Mouse (Mus musculus) liver, embryonic 14.5 days (tissue): ENCODE results near the gene Arhgap9.

Experiments used
- CTCF ChIP-seq: IDR thresholded peaks from 2 replicates; pipeline ENCODE4 v1.5.1; 2016; ENCODE audit warnings: antibody characterized with exemption, low read depth, control low read depth
- EP300 ChIP-seq: IDR thresholded peaks from 2 replicates; pipeline ENCODE4 v1.6.1; 2016; ENCODE audit warnings: antibody characterized with exemption, low read depth

DNA sequence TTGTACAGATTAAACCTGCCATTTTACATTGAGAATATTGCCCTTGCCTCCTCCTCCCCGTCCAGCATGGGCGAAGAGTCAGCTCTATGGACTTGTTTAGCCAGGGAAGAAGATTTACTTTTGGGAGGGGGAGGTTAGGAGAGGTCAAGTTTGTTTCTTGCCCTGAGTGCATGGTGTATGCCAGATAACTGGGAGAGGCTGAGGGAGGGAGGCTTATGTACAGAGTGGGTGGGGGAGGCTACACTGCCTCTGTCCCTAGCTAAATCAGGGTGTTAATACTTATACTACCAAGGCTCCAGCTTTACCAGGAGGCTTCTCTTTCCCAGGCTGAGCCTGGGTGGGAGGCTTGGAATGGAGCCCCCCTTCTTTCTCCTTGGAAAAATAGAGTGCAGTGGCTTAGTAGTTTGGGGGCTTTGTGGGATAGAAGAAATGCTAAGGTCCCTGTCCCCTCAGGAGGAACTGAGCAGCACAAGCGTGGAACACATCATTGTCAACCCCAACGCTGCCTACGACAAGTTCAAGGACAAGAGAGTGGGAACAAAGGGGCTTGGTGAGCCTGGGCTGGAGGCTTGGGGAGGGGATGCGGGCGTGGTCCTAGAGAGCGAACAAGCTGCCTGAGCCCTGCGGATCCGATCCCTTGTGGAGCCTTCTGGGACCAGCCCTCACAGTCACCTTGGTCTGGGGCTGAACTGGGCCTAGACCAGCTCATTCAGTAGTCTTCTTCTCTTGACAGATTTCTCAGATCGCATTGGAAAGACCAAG lies 47.3 kb upstream of the Arhgap9 start:
- no peak for TF ChIP-seq CTCF
- TF ChIP-seq EP300 = no peak
